Mouse (Mus musculus): ENCODE results near the gene 1190005I06Rik.

The 1190005I06Rik gene

GRCm38 (mm10) chr8:120571561-120571960, 75.9 kb downstream of the 1190005I06Rik start:
- no peak for DNase-seq

GRCm38 (mm10) chr8:120569939-120570715, 77.3 kb downstream of the 1190005I06Rik start:
- DNase-seq: peak; percentile 83

- no peak for DNase-seq
Observed at GRCm38 (mm10) chr8:120569123-120569522, 78.3 kb downstream of the 1190005I06Rik start.

- DNase-seq: no peak
Observed at GRCm38 (mm10) chr8:120568164-120568798, 79.2 kb downstream of the 1190005I06Rik start.

- no peak for DNase-seq
Observed at GRCm38 (mm10) chr8:120567731-120568130, 79.7 kb downstream of the 1190005I06Rik start.

- no peak for DNase-seq
Observed at GRCm38 (mm10) chr8:120566681-120567080, 80.8 kb downstream of the 1190005I06Rik start.

GRCm38 (mm10) chr8:120565151-120565711, 82.2 kb downstream of the 1190005I06Rik start:
- DNase-seq: no peak

- DNase-seq: peak; percentile 93
Observed at GRCm38 (mm10) chr8:120563851-120564837, 83.3 kb downstream of the 1190005I06Rik start.

GRCm38 (mm10) chr8:120563348-120563724, 84.1 kb downstream of the 1190005I06Rik start:
- DNase-seq: no peak

GRCm38 (mm10) chr8:120562680-120563347, 84.6 kb downstream of the 1190005I06Rik start:
- DNase-seq: no peak

GRCm38 (mm10) chr8:120561539-120562435, 85.6 kb downstream of the 1190005I06Rik start:
- DNase-seq: peak; percentile 37

GRCm38 (mm10) chr8:120560535-120560934, 86.9 kb downstream of the 1190005I06Rik start:
- DNase-seq: no peak

GRCm38 (mm10) chr8:120559654-120560053, 87.8 kb downstream of the 1190005I06Rik start:
- no peak for DNase-seq

Data from lung, postnatal 14 days (tissue).